Mouse (Mus musculus) large intestine, adult 2 months (tissue): ENCODE results near the gene Soga3. TPM values are rescaled to one million over a fixed set of nuclear protein-coding genes. Genes with fewer than 3 reads are reported as not detected.

Experiments used
- DNase-seq: peaks from one replicate; pipeline ENCODE4 v3.0.0-alpha.2; 2012; ENCODE audit warnings: low read depth, low spot score
- WGBS: fragments of 180-500 bp; shearing (Covaris S2); methylation state at CpG from one replicate; pipeline ENCODE4 v1.1.7; 2018; 5-methylcytosine and 5-hydroxymethylcytosine counted together
- polyA plus RNA-seq: library from polyadenylated mRNA; depleted of rRNA; stranded (reverse); fragments of >200 nt; gene quantifications from 2 replicates; pipeline ENCODE4 v1.2.3, GENCODE M21; 2012; rRNA removed

Soga3 gene
- polyA plus RNA-seq, 1 experiment, result 0.40 TPM

DNA sequence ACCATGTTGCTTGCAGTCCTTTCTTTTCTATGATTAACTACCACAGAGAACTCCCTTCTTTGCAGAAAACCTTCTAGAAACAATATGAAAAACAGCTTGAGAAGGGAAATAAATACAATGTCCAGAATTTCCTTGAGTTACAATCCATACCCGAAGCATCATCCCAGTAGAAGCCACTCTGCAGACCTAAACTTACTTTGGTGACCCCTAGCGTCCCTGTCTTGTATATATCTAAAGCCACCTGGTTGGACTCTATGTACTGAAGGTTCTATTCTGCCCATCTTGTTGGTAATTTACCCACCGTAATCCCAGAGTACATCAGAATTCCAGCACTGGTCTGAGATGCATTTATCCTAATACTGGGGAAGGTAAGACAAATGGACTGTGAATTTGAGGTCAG, 56.2 kb downstream of the Soga3 start:
- no peak for DNase-seq
- WGBS, result 75% methylated on average over 3 of the region's 3 CpGs

DNA sequence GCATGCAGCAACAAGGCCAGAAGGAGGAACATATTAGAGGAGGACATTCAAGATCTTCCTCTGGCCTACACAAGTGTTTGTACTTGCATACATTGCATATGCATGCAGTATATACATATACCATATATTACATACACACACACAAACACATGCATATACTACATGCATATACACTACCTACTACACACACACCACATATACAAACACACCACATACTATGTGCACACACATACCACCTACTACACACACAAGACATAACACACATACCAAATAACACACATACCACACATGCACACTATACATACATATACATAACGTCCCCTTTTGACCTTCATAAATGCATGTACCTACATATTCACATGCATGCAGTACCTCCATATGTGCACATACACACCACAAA, 57.0 kb downstream of the Soga3 start:
- DNase-seq, result no peak
- 94% methylated on average over 1 of the region's 1 CpGs for WGBS

DNA sequence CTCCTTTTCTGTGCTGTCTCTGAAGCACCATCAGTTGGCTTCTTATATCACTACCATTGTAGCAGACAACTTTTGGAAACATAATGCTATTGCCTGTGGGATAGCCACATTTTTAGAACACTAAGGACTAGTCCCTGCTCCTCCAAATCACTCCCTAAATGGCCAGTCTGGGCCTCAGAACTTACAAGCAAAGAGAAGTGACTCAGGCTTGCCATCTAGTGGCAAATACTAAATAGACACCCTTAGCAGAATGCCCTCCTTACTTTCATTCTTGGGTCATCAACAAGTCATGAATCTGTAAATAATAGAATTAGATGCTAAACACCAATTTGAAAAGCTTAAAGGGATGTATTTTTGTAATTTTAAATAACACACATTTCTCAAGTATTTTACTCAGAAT, 63.1 kb downstream of the Soga3 start:
- peak; percentile 24 for DNase-seq

DNA sequence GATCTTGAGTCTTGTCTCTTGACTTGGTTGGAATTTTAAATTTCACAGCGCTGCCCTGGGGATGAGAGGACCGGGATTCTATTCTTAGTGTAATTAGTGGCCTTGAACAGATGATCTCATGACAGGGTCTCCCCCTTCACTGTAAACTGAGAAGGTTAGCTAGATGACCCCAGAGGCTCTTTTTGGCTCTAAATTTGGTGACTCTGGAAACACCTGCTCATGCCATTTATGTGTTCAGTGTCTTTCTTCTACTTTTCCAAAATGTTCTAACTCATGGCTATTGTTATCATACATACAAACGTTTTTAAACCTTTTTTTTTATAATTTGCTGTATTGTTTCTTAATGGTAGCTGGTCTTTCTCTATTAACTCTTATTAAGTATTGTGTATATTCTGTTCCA, 65.1 kb downstream of the Soga3 start:
- 48% methylated on average over 3 of the region's 3 CpGs for WGBS
- DNase-seq, result no peak

DNA sequence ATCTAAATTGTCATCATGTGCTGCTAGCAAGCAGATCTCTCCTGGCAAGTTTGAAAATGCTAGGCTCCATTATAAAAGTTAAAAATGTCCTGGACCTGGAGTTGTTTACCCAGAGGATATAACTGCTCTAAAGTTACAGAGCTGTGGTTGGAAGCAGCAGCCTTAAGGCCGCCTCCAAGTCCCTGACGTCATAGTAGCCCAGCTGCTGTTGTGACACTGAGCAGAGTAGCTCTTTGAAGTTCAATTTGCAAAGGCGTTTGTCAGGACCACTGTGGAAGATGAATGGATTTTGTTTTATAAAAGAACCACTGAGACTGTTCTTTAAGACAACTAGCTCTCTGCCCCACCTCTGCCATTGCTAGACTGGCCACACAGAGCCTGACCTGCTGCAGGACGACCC, 67.8 kb downstream of the Soga3 start, which contains the start of gene 9330159F19Rik:
Gene 9330159F19Rik, plus strand, starts transcription at position 154 of the 400 bp plus-strand sequence.
- DNase-seq, result no peak
- 6% methylated on average over 4 of the region's 4 CpGs for WGBS

DNA sequence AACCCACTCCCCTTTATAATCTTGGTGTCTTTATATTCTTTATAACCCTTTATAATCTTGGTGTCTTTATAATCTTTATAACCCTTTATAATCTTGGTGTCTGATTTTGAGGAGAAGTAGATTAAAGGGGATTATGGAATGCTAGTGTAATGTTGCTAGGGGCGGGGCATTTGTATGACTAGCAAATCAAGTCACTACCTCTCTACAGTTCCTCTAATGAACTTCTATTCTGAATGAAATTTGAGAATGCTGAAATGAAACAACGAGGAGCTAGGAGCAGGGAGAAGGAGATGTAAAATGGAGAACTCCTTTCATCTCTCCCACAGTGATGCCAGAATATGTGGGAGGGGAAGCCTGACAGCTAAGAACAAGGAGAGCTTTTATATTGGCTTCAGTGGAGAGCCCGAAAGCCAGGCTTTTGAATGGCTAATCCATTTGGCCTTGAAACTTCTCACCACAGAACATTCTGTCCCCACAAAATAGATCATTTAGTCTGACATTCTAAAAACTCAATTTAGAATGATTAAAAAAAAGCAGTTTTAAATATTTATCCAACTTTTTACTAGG, 70.0 kb downstream of the Soga3 start:
- no peak for DNase-seq
- WGBS, result 54% methylated on average over 3 of the region's 3 CpGs

DNA sequence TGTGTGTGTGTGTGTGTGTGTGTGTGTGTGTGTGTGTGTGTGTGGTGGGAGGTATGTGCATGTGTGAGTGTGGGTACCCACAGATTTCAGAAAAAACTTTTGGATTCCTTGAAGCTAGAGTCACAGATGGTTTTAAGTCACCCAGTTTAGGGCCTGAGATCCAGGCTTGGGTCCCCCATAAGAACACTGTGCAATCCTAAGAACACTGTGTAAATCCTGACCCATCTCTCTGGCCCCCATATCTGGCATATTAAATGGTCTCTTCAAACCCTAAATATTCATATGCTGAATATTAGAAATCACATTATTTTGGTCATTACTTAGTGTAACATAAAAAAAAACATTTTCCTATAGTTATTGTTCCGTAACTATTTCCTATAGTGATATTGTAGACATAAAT, 73.3 kb downstream of the Soga3 start:
- WGBS, result 91% methylated on average over 1 of the region's 1 CpGs
- no peak for DNase-seq

DNA sequence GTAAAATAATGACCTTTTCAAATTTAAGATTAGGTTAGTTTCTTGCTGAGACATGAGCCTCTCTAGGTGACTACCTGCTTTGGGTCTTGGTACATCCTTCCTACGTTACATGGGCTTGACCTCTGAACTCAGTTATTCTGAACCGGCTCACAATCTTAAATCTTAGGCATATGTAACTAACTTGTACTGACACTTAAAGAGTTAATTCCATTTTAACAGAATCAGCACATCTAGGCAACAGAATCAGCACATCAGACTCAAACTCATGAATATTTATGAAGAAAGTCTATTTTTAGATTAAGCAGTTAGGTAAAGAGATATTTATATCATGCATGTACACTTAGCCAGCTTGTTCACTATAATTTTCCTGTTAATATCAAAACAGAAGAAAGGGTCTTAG, 73.8 kb downstream of the Soga3 start:
- no peak for DNase-seq
- WGBS, result 75% methylated on average over 2 of the region's 2 CpGs

DNA sequence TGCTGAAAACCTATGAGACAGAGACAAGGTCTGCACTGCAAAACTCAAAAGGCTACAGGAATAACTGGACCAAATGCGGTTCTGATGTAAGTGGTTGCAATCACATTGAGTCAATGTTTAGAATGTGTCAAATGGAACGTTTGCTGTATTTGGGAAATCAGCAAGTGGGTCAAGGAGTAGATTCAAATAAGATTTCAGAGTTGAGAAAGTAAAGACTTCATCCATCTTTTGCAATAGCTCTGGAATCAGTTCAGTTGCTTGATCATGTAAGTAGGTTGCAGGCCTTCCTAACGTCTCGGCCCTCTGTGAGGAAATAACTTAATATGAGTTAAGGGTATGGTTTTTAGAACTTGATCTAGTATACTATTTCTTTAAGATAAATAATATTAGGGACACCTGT, 81.7 kb downstream of the Soga3 start:
- no peak for DNase-seq
- WGBS, result 87% methylated on average over 4 of the region's 4 CpGs

DNA sequence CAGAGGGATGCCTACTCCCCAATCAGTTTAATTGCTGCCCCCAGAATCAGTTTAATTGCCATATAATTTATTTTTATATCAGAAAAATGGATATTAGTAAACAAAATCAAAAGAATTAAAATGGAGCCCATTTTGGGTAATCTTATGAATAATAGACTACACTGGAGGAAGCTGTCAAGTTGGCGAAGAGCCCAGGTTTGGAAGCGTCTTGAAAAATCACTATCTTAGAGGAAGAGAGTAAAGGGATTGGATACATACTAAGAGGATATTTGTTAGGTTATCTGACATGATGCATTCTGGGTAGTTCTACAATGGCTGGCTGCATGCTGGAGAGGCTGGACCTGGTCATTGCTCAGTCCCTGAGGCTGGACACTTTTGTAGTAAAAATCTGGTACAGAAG, 87.6 kb downstream of the Soga3 start:
- DNase-seq, result no peak
- 65% methylated on average over 2 of the region's 2 CpGs for WGBS

Other genes with a start within 250 kb of the Soga3 start
- gene 2310057J18Rik, start 157.5 kb upstream of the Soga3 start, polyA plus RNA-seq, result not detected in 2 replicates
- gene Gm49353, start 55.1 kb downstream of the Soga3 start, polyA plus RNA-seq, result 0.18 TPM in 1 of 2 replicates, not detected in the other
- gene 9330159F19Rik, start 67.8 kb downstream of the Soga3 start, polyA plus RNA-seq, result 0.15 and 0.16 TPM in 2 replicates
- 6.9 and 7.4 TPM in 2 replicates for gene Echdc1, start 169.3 kb downstream of the Soga3 start, polyA plus RNA-seq
- 17.2 and 18.3 TPM in 2 replicates for gene Rnf146, start 218.6 kb downstream of the Soga3 start, polyA plus RNA-seq